Mouse (Mus musculus) ES-E14 (cell line): ENCODE data around the gene Vipr2. TPM values are rescaled to one million over a fixed set of nuclear protein-coding genes. Genes with fewer than 3 reads are reported as not detected.

Source experiments
- DNase-seq: peaks from one replicate; pipeline ENCODE4 v3.0.0-alpha.2; 2013; ENCODE audit warnings: low read depth, low spot score
- H3K27ac ChIP-seq: 2 replicates; pipeline ENCODE4 v1.5.1; 2012; ENCODE audit warnings: low read depth, mild to moderate bottlenecking, low read length, moderate library complexity, mixed read lengths; ENCODE audit not compliant: poor library complexity, insufficient read depth, severe bottlenecking
- H3K36me3 ChIP-seq: 2 replicates; pipeline ENCODE4 v1.6.1; 2012; ENCODE audit warnings: mild to moderate bottlenecking, low read length, moderate library complexity, mixed read lengths; ENCODE audit not compliant: control insufficient read depth, poor library complexity, insufficient read depth, severe bottlenecking
- H3K4me1 ChIP-seq, 2 experiments: fragments of 150-350 bp in 1 of 2; sonication (generic) in 1 of 2; 2 replicates each; pipeline ENCODE4 v1.6.1; 2012; ENCODE audit warnings: low read length in 2 of 2, mild to moderate bottlenecking in 1 of 2, mixed read lengths in 1 of 2; ENCODE audit not compliant: control insufficient read depth in 2 of 2, insufficient read depth in 2 of 2, poor library complexity in 1 of 2
- H3K4me3 ChIP-seq, 2 experiments: fragments of 150-350 bp in 1 of 2; sonication (generic) in 1 of 2; 2 replicates each; pipeline ENCODE4 v1.5.1; 2012; ENCODE audit warnings: low read length in 2 of 2, low read depth in 1 of 2, mild to moderate bottlenecking in 1 of 2, mixed read lengths in 1 of 2; ENCODE audit not compliant: insufficient read depth in 1 of 2, poor library complexity in 1 of 2, severe bottlenecking in 1 of 2
- H3K9ac ChIP-seq: 2 replicates; pipeline ENCODE4 v1.6.1; 2012; ENCODE audit warnings: low read depth, mild to moderate bottlenecking, low read length, mixed read lengths; ENCODE audit not compliant: poor library complexity, insufficient read depth, severe bottlenecking
- H3K9me3 ChIP-seq: fragments of 150-350 bp; sonication (generic); 2 replicates; pipeline ENCODE4 v1.6.1; 2012; ENCODE audit warnings: low read depth, mild to moderate bottlenecking, low read length; ENCODE audit not compliant: control insufficient read depth, insufficient read depth
- CHD2 ChIP-seq: IDR thresholded peaks from 2 replicates; pipeline ENCODE4 v1.6.1; 2014; ENCODE audit warnings: mild to moderate bottlenecking, low read depth, low read length, inconsistent platforms
- HCFC1 ChIP-seq: IDR thresholded peaks from 2 replicates; pipeline ENCODE4 v1.6.1; 2012; ENCODE audit warnings: low read length, inconsistent platforms, borderline replicate concordance; ENCODE audit not compliant: insufficient read depth
- MAFK ChIP-seq: IDR thresholded peaks from 2 replicates; pipeline ENCODE4 v1.6.1; 2014; ENCODE audit warnings: mild to moderate bottlenecking, low read depth, low read length, inconsistent platforms; ENCODE audit not compliant: insufficient read depth
- ZC3H11A ChIP-seq: IDR thresholded peaks from 2 replicates; pipeline ENCODE4 v1.6.1; 2012; ENCODE audit warnings: low read depth, mild to moderate bottlenecking, inconsistent platforms, low read length, borderline replicate concordance
- ZNF384 ChIP-seq: IDR thresholded peaks from 2 replicates; pipeline ENCODE4 v1.6.1; 2012; ENCODE audit warnings: low read depth, low read length, inconsistent platforms
- in situ Hi-C, 2 experiments: fragments of 600-800 bp; cut with MboI; formaldehyde crosslinking; loops; one replicate each; pipeline ENCODE4 v1.15.1; 2025; ENCODE audit warnings: low sequenced_read_pairs in 2 of 2, inconsistent platforms in 1 of 2; ENCODE audit not compliant: unreplicated experiment in 2 of 2
- total RNA-seq: library from RNA; depleted of rRNA; stranded (reverse); fragments of 300-350 nt; gene quantifications from 2 replicates; pipeline ENCODE4 v1.2.3, GENCODE M21; 2012

The Vipr2 gene
- total RNA-seq, 1 experiment: 0.98 TPM

DNA sequence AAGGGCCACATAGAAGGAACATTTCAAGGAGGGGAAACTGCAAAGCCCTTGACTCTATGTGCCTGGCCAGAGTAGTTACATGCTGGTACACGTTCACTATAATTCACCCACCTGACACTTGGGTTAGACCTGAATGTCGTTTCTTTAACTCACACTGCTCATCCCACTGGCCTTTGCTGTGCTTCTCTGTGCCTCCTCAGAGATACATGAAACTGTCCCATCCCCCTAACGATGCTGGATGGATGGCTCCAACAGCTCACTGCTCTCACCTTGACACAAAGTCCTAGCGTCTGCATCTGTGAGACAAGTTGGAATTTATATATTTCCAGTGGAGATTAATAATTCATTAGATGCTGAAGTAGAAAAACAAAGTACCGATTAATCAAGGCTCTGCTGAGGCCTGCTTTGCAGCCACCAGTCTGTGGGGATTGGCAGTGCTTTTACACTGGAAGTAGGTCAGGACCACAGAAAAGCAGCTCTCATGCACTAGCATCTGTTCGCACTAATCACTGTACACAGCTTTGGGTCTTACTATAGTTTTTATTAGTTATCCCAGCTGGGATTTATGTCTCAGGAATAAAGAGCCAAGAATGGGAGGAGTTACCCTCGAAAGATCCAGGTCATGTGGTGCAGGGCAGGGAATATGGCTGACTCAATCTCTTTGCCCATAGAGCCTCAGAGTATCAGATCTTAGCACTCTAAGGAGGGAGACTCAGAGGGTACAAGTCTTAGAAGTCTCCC, 79.4 kb downstream of the Vipr2 start:
- H3K27ac ChIP-seq: no peak overlapping the region
- H3K9ac ChIP-seq: no peak overlapping the region
- in situ Hi-C loops: no loop called here
- no peaks in the 10 kb centered on the region for H3K9me3 ChIP-seq
- H3K4me3 ChIP-seq: no peak overlapping the region
- no peak for DNase-seq
- no peaks in the 10 kb centered on the region for H3K36me3 ChIP-seq
- H3K4me1 ChIP-seq: no peaks in the 10 kb centered on the region
- TF ChIP-seq HCFC1 (no peak), ZC3H11A (no peak), MAFK (no peak), ZNF384 (no peak), CHD2 (no peak)

GRCm38 (mm10) chr12:116159223-116159622, 81.7 kb downstream of the Vipr2 start:
- no peak for TF ChIP-seq ZNF384
- TF ChIP-seq ZC3H11A: no peak
- no peak for TF ChIP-seq MAFK
- no peak for TF ChIP-seq HCFC1
- no peak for TF ChIP-seq CHD2
- Histone ChIP-seq H3K9ac (no peak overlapping the region), H3K36me3 (no peaks in the 10 kb centered on the region), H3K9me3 (no peaks in the 10 kb centered on the region), H3K4me3 (no peak overlapping the region), H3K4me1 (no peaks in the 10 kb centered on the region), H3K27ac (no peak overlapping the region)
- in situ Hi-C loops: no loop called here
- DNase-seq: no peak

GRCm38 (mm10) chr12:116159695-116160094, 82.2 kb downstream of the Vipr2 start:
- H3K4me3 ChIP-seq: no peak overlapping the region
- TF ChIP-seq ZC3H11A (no peak), MAFK (no peak), HCFC1 (no peak), ZNF384 (no peak), CHD2 (no peak)
- H3K36me3 ChIP-seq: no peaks in the 10 kb centered on the region
- DNase-seq: no peak
- H3K9ac ChIP-seq: no peak overlapping the region
- in situ Hi-C loops: no loop called here
- no peaks in the 10 kb centered on the region for H3K9me3 ChIP-seq
- no peaks in the 10 kb centered on the region for H3K4me1 ChIP-seq
- H3K27ac ChIP-seq: no peak overlapping the region

GRCm38 (mm10) chr12:116165368-116165767, 87.8 kb downstream of the Vipr2 start:
- Histone ChIP-seq H3K27ac (no peak overlapping the region), H3K4me1 (no peaks in the 10 kb centered on the region), H3K9me3 (no peaks in the 10 kb centered on the region), H3K4me3 (no peak overlapping the region), H3K36me3 (no peaks in the 10 kb centered on the region), H3K9ac (no peak overlapping the region)
- no peak for DNase-seq
- in situ Hi-C loops: no loop called here
- TF ChIP-seq MAFK (no peak), ZC3H11A (no peak), ZNF384 (no peak), CHD2 (no peak), HCFC1 (no peak)

DNA sequence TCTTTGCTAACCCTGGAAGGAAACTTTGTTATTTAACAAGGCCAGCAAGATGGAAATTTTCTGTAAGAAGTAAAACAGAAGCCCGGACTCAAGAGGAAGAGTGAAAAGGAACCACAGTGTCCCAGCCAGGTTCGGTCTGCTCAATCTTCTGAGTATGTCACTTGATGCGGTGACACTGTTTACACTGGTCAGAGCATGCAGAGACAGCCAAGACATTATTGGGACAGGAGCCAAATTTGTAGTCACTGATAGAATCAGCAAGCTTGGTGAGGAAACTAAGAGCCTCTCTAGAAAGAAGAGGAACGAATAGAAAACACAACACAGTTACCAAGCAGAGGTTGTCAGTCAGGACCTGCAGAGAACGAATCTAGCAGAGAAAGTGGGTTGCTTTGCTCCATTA, 92.1 kb downstream of the Vipr2 start:
- Histone ChIP-seq H3K9me3 (no peaks in the 10 kb centered on the region), H3K4me3 (no peak overlapping the region), H3K27ac (no peak overlapping the region), H3K36me3 (no peaks in the 10 kb centered on the region), H3K4me1 (no peaks in the 10 kb centered on the region), H3K9ac (no peak overlapping the region)
- in situ Hi-C loops: no loop called here
- no peak for TF ChIP-seq ZNF384
- TF ChIP-seq CHD2: no peak
- no peak for TF ChIP-seq MAFK
- no peak for TF ChIP-seq ZC3H11A
- DNase-seq: no peak
